Mouse (Mus musculus) heart, adult 2 months (tissue): ENCODE data around the gene Vmp1. TPM values are rescaled to one million over a fixed set of nuclear protein-coding genes. Genes with fewer than 3 reads are reported as not detected.

ENCODE experiments used
- DNase-seq, 2 experiments: peaks; one replicate each; pipeline ENCODE4 v3.0.0; 2021
- H3K27ac ChIP-seq: fragments of 200-600 bp; 2 replicates; pipeline ENCODE4 v1.8.1; 2022
- H3K27me3 ChIP-seq: fragments of 200-500 bp; 2 replicates; pipeline ENCODE4 v1.6.1; 2012; ENCODE audit warnings: mild to moderate bottlenecking, low read length, inconsistent platforms, mixed read lengths; ENCODE audit not compliant: control insufficient read depth, insufficient read depth
- H3K36me3 ChIP-seq: fragments of 200-500 bp; 2 replicates; pipeline ENCODE4 v1.6.1; 2012; ENCODE audit warnings: low read length, inconsistent platforms; ENCODE audit not compliant: control insufficient read depth, insufficient read depth
- H3K4me1 ChIP-seq: fragments of 200-500 bp; 2 replicates; pipeline ENCODE4 v1.6.1; 2011; ENCODE audit warnings: low read length; ENCODE audit not compliant: control insufficient read depth, insufficient read depth
- H3K4me3 ChIP-seq: fragments of 200-600 bp; 2 replicates; pipeline ENCODE4 v1.8.1; 2022
- H3K79me2 ChIP-seq: fragments of 200-500 bp; replicated peaks from 2 replicates; pipeline ENCODE4 v1.6.1; 2012; ENCODE audit warnings: mild to moderate bottlenecking, inconsistent platforms, low read length, moderate library complexity, mixed read lengths; ENCODE audit not compliant: control insufficient read depth, insufficient read depth
- H3K9ac ChIP-seq: fragments of 200-500 bp; 2 replicates; pipeline ENCODE4 v1.6.1; 2012; ENCODE audit warnings: low read depth, mild to moderate bottlenecking, control low read depth, inconsistent platforms, low read length, mixed read lengths
- CTCF ChIP-seq: fragments of 200-600 bp; IDR thresholded peaks from 2 replicates; pipeline ENCODE4 v1.8.1; 2022; ENCODE audit warnings: antibody characterized with exemption, mild to moderate bottlenecking, moderate library complexity
- EP300 ChIP-seq: fragments of 200-500 bp; IDR thresholded peaks from 2 replicates; pipeline ENCODE4 v1.6.1; 2011; ENCODE audit warnings: low read depth, low read length, control low read depth; ENCODE audit not compliant: insufficient read depth
- POLR2A ChIP-seq: fragments of 200-500 bp; IDR thresholded peaks from 2 replicates; pipeline ENCODE4 v1.6.1; 2011; ENCODE audit warnings: mild to moderate bottlenecking, low read depth, low read length, control low read depth; ENCODE audit not compliant: insufficient read depth
- WGBS: fragments of 180-500 bp; shearing (Covaris S2); methylation state at CpG from one replicate; pipeline ENCODE4 v1.1.7; 2018; 5-methylcytosine and 5-hydroxymethylcytosine counted together
- intact Hi-C: fragments of 180-260 bp; cut with DNase I; formaldehyde crosslinking; loops from one replicate; pipeline ENCODE4 v1.15.1; 2025
- polyA plus RNA-seq: library from polyadenylated mRNA; depleted of rRNA; stranded (reverse); fragments of >200 nt; gene quantifications from 2 replicates; pipeline ENCODE4 v1.2.3, GENCODE M21; 2012
- total RNA-seq, 2 experiments: library from RNA; stranded (reverse); gene quantifications; 2 replicates each; pipeline ENCODE4 v1.2.3; 2021

Vmp1 gene
- total and polyA plus RNA-seq, 3 experiments, result 34.0 to 66.9 (median 58.2) TPM

DNA sequence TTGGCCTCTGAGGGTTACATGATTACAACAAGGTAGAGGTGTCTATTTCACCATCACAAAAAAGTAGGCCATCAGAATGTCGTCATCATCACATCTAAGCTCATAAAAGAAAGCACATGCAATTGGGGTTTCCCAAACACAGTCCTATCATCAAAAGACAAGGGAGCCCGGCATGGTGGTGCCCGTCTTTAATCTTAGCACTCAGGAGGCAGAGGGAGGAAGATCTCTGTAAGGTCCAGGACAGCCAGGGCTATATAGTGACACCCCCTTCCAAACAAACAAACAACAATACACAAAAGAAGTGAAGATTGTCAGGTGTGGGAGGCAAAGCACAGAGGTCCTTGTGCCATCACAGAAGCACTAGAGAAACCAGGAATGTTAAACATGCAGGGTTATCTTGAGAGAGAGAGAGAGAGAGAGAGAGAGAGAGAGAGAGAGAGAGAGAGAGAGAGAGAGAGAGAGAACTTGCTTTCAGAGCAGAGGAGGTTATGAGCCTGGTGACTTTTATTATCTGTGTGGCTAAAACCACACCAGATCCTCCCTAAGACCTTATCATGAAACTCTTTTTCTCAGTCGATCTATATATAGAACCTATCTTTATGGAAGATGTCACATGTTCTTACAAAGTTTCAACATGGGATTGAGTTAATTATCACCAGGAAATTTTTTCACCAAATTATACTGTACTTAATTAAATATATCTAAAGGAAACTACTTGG is 26.6 kb downstream of the Vmp1 start:
- Histone ChIP-seq H3K4me3 (no peak overlapping the region), H3K4me1 (no peaks in the 10 kb centered on the region; the same call in 1 of the 2 replicates), H3K79me2 (no peaks in the 10 kb centered on the region), H3K9ac (no peak overlapping the region), H3K27ac (no peak overlapping the region), H3K36me3 (peaks cover 2% of the 10 kb centered on the region), H3K27me3 (no peaks in the 10 kb centered on the region)
- TF ChIP-seq POLR2A (no peak), EP300 (no peak), CTCF (no peak)
- WGBS, result 55% methylated on average over 4 of the region's 4 CpGs
- no peak for DNase-seq
- intact Hi-C loops, result no loop called here

DNA sequence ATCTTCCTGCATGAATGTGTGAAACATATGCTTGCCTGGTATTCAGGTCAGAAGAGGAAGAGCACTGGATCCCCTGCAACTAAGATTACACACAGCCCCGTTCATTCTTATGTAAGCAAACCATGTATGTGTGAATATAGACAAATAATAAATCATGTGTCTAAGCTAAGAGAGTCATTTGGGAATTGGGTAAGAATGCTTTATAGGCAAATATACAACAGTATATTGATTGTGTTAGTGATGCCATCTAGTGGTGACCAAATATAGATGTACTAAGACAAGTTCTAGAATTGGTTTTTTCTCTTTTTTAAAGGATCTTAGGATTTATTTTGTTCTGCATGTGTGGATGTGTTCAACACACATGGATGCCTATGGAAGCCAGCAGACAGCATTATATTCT is 28.0 kb downstream of the Vmp1 start:
- Histone ChIP-seq H3K27me3 (no peaks in the 10 kb centered on the region), H3K36me3 (peaks cover 2% of the 10 kb centered on the region), H3K79me2 (no peaks in the 10 kb centered on the region), H3K27ac (no peak overlapping the region), H3K4me3 (no peak overlapping the region), H3K9ac (no peak overlapping the region), H3K4me1 (no peaks in the 10 kb centered on the region; the same call in 1 of the 2 replicates)
- TF ChIP-seq CTCF, result peak; percentile 80
- TF ChIP-seq POLR2A, result no peak
- intact Hi-C loops, result loop anchor here (1.0 kb wide), 1 partner anchor 87 kb away; no protein-coding TSS in a partner anchor
- no peak for DNase-seq
- 36% methylated on average over 1 of the region's 1 CpGs for WGBS

DNA sequence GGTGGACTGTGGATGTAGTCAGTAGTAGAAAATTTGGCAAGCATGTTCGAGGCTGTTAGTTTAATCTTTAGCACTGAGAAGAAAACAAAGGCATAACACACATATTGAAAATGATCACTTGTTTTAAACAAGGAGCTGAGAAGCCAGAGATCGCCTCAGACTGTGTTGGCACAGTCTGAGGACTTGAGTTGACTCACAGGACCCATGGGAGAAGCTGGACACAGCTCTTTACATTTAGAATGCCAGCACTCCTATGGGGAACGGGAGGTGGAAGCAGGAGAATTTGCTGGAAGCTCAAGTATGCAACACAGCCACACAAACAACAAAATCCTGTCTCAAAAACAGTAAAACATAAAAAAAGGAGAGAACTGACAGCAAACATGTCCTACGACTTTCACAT is 29.5 kb downstream of the Vmp1 start:
- Histone ChIP-seq H3K4me1 (no peaks in the 10 kb centered on the region; the same call in 1 of the 2 replicates), H3K27ac (no peak overlapping the region), H3K36me3 (peaks cover 2% of the 10 kb centered on the region), H3K27me3 (no peaks in the 10 kb centered on the region), H3K9ac (no peak overlapping the region), H3K4me3 (no peak overlapping the region), H3K79me2 (no peaks in the 10 kb centered on the region)
- intact Hi-C loops, result no loop called here
- no peak for TF ChIP-seq EP300
- TF ChIP-seq CTCF, result no peak
- no peak for TF ChIP-seq POLR2A
- WGBS, result 74% methylated on average over 4 of the region's 4 CpGs
- no peak for DNase-seq

DNA sequence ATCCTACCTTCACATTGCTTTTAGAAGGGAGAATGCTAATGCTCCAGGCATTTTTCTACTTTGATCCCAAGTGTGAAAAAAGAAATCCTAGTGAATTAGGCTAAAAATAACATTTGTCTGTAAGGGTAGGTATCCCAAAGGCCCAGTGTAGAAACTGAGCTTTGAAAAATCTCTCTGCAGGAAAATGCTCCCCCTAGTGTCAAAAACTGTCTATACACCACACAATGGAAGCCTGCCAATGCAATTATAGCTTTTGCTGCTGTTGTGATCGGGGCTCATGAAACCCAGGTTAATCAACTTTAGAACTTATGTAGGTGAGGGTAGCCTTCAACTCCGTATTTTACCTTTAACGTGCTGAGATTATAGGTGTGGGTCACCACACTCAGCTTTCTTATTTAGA is 30.2 kb downstream of the Vmp1 start:
- WGBS, result 11% methylated on average over 3 of the region's 3 CpGs
- no peak for TF ChIP-seq POLR2A
- no peak; the same call in none of the 2 replicates for TF ChIP-seq CTCF
- no peak for TF ChIP-seq EP300
- Histone ChIP-seq H3K27me3 (no peaks in the 10 kb centered on the region), H3K27ac (no peak overlapping the region), H3K4me3 (no peak overlapping the region), H3K9ac (no peak overlapping the region), H3K79me2 (no peaks in the 10 kb centered on the region), H3K4me1 (no peaks in the 10 kb centered on the region; the same call in 1 of the 2 replicates), H3K36me3 (peaks cover 2% of the 10 kb centered on the region)
- intact Hi-C loops, result no loop called here
- peak; percentile 33 to 37 for DNase-seq

DNA sequence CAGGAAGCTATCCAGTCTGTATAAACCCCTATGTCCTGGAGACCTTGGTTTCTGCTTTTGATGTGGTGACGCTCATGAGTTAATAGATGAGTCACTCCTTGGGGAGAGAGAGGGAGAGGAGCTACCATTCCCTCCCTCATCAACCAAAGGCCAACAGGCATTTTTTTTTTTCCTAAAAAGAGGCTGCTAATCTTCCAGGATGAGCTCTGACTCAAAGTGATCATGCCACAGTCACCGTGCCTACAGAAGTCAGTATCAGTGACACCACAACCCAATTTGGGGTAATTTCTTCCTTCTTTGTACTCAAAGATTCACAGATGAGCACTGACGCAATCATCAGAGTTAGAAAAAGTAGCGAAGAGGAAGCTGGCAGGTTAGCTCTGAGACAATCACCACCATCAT is 31.1 kb downstream of the Vmp1 start:
- Histone ChIP-seq H3K36me3 (peaks cover 2% of the 10 kb centered on the region), H3K79me2 (no peaks in the 10 kb centered on the region), H3K4me3 (no peak overlapping the region), H3K27me3 (no peaks in the 10 kb centered on the region), H3K27ac (no peak overlapping the region), H3K9ac (no peak overlapping the region), H3K4me1 (no peaks in the 10 kb centered on the region; the same call in 1 of the 2 replicates)
- intact Hi-C loops, result no loop called here
- no peak for DNase-seq
- 77% methylated on average over 4 of the region's 4 CpGs for WGBS
- no peak for TF ChIP-seq EP300
- TF ChIP-seq CTCF, result no peak
- no peak for TF ChIP-seq POLR2A

DNA sequence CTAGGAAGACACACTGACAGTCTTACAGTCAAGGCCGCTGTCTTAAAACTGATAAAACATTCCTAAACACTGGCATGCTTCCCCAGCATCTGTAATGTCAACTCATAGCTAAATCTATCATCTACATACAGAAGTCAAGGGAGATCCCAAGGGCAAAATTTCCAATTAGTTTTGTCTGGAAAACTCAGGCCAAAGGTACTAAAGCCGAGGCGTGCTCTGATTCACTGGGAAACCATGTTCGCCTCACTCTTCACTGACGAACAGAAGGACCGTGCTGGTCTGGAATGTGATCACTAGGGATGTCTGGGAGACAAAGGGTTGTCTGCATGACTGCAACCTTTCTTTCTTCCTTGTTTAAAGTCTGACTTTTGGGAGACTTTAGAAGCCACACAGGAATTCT is 33.0 kb downstream of the Vmp1 start:
- H3K36me3 ChIP-seq, result peaks cover 2% of the 10 kb centered on the region
- H3K27me3 ChIP-seq, result no peaks in the 10 kb centered on the region
- no peak overlapping the region for H3K9ac ChIP-seq
- intact Hi-C loops, result no loop called here
- no peaks in the 10 kb centered on the region for H3K79me2 ChIP-seq
- TF ChIP-seq POLR2A (no peak), EP300 (no peak), CTCF (no peak)
- H3K4me3 ChIP-seq, result no peak overlapping the region
- no peak for DNase-seq
- H3K4me1 ChIP-seq, result no peaks in the 10 kb centered on the region; the same call in 1 of the 2 replicates
- WGBS, result 67% methylated on average over 6 of the region's 6 CpGs
- no peak overlapping the region for H3K27ac ChIP-seq
